Mouse (Mus musculus) ES-Bruce4 (cell line): ENCODE measurements at regions not wholly inside any gene's neighbourhood (a gene's known extent, or its start where the extent isn't known, plus 50 kb on each side); places are given as distances from the start of the nearest gene placed in this dataset.
A peak's percentile ranks its signal among the peaks of the same experiment; 100 is the strongest.

Source experiments
- H3K27ac ChIP-seq: 2 replicates; pipeline ENCODE4 v1.5.1; 2012; ENCODE audit warnings: low read length, inconsistent platforms; ENCODE audit not compliant: insufficient read depth
- H3K27me3 ChIP-seq: 2 replicates; pipeline ENCODE4 v1.6.1; 2012; ENCODE audit warnings: mild to moderate bottlenecking, low read length, inconsistent platforms; ENCODE audit not compliant: control insufficient read depth, poor library complexity, insufficient read depth, severe bottlenecking
- H3K36me3 ChIP-seq: 2 replicates; pipeline ENCODE4 v1.6.1; 2012; ENCODE audit warnings: inconsistent platforms, mild to moderate bottlenecking, low read length, moderate library complexity; ENCODE audit not compliant: control insufficient read depth, poor library complexity, insufficient read depth, severe bottlenecking
- H3K4me1 ChIP-seq: one replicate; pipeline ENCODE4 v1.8.1; 2011; ENCODE audit warnings: low read length; ENCODE audit not compliant: control insufficient read depth, insufficient read depth
- H3K4me3 ChIP-seq: 2 replicates; pipeline ENCODE4 v1.5.1; 2011; ENCODE audit warnings: low read depth, mild to moderate bottlenecking, low read length
- H3K9ac ChIP-seq: 2 replicates; pipeline ENCODE4 v1.6.1; 2012; ENCODE audit warnings: low read depth, mild to moderate bottlenecking, inconsistent platforms; ENCODE audit not compliant: poor library complexity, severe bottlenecking
- H3K9me3 ChIP-seq: replicated peaks from 2 replicates; pipeline ENCODE4 v1.6.1; 2012; ENCODE audit warnings: mild to moderate bottlenecking, low read length, inconsistent platforms; ENCODE audit not compliant: control insufficient read depth, poor library complexity, insufficient read depth, severe bottlenecking
- CTCF ChIP-seq: IDR thresholded peaks from one replicate; pipeline ENCODE4 v1.8.1; 2011; ENCODE audit warnings: low read depth, low read length
- EP300 ChIP-seq: IDR thresholded peaks from 2 replicates; pipeline ENCODE4 v1.6.1; 2011; ENCODE audit warnings: low read depth, low read length; ENCODE audit not compliant: insufficient read depth
- POLR2A ChIP-seq: IDR thresholded peaks from one replicate; pipeline ENCODE4 v1.8.1; 2011; ENCODE audit warnings: low read length; ENCODE audit not compliant: insufficient read depth

DNA sequence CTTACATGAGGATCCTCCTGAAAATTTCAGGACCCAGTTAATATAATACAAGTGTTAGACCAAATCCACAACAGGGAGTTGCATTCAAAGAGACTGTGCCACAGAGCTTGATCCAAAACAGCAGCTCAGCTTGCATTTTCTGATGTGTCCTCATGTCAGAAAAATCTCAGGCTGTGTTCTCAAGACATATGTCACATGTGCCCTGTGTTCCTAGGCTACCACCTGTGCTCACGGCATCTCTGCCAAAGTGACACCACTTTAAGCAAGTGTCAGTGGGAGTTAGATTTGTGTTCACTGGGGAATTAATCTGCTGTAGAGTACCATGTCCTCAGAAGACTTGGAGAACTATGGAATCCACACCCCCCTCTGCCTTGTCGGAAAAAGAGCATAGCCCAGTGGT lies 165.3 kb downstream of the Abcc12 start:
- Histone ChIP-seq H3K36me3 (no peaks in the 10 kb centered on the region), H3K4me3 (no peak overlapping the region), H3K27me3 (no peaks in the 10 kb centered on the region), H3K9me3 (no peaks in the 10 kb centered on the region), H3K27ac (no peak overlapping the region), H3K9ac (no peak overlapping the region), H3K4me1 (no peaks in the 10 kb centered on the region)
- TF ChIP-seq CTCF = no peak
- TF ChIP-seq POLR2A = no peak
- TF ChIP-seq EP300 = no peak

DNA sequence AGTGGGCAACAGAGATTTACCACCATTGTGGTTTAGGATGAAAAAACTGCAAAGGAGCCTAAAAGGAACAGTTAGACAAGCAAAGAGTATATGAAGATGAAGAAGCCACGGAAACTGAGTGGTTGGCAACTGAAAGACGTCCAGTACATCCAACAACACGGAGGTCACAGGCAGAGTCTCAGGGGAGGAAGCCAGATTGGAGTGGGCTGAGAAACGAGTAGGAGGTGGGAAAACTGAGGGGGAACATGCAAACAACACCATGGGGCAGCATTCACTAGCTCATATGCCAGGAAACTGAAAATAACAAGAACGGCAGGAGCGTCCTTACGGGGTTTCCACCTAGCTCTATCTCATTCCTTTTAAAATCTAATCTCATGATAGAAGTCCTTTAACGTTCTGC lies 169.3 kb downstream of the Abcc12 start:
- no peaks in the 10 kb centered on the region for H3K27me3 ChIP-seq
- no peak overlapping the region for H3K9ac ChIP-seq
- H3K4me3 ChIP-seq = no peak overlapping the region
- no peaks in the 10 kb centered on the region for H3K4me1 ChIP-seq
- TF ChIP-seq EP300 = no peak
- TF ChIP-seq CTCF = no peak
- no peak for TF ChIP-seq POLR2A
- H3K9me3 ChIP-seq = no peaks in the 10 kb centered on the region
- no peaks in the 10 kb centered on the region for H3K36me3 ChIP-seq
- no peak overlapping the region for H3K27ac ChIP-seq

- Histone ChIP-seq H3K4me3 (no peak overlapping the region), H3K9ac (no peak overlapping the region), H3K9me3 (no peaks in the 10 kb centered on the region), H3K27me3 (no peaks in the 10 kb centered on the region), H3K4me1 (no peaks in the 10 kb centered on the region), H3K36me3 (no peaks in the 10 kb centered on the region), H3K27ac (no peak overlapping the region)
- no peak for TF ChIP-seq CTCF
- TF ChIP-seq POLR2A = no peak
- TF ChIP-seq EP300 = no peak
Measured at GRCm38 (mm10) chr8:86406196-86406595, 174.3 kb downstream of the Abcc12 start.

DNA sequence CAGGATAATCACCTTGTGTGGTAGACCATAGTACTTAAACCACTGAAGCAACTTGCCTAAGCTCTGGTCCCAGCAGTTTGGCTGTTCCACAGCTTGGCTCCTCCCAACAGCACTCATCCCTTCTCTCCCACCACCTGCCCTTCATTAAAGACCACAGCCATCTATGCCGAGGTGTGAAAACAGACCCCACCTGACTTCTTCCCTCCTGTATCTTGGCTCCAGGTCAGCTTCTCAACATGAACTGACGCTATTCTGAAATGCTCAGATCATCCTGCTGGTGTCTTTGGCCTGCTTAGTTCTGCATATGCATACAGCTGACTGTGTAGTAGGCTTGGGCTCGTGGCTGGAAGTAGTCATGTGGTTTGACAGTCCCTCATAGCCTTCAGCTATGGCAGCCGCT lies 177.1 kb downstream of the Abcc12 start:
- Histone ChIP-seq H3K4me1 (no peaks in the 10 kb centered on the region), H3K4me3 (no peak overlapping the region), H3K9ac (no peak overlapping the region), H3K9me3 (no peaks in the 10 kb centered on the region), H3K36me3 (no peaks in the 10 kb centered on the region), H3K27me3 (no peaks in the 10 kb centered on the region), H3K27ac (no peak overlapping the region)
- no peak for TF ChIP-seq CTCF
- no peak for TF ChIP-seq EP300

DNA sequence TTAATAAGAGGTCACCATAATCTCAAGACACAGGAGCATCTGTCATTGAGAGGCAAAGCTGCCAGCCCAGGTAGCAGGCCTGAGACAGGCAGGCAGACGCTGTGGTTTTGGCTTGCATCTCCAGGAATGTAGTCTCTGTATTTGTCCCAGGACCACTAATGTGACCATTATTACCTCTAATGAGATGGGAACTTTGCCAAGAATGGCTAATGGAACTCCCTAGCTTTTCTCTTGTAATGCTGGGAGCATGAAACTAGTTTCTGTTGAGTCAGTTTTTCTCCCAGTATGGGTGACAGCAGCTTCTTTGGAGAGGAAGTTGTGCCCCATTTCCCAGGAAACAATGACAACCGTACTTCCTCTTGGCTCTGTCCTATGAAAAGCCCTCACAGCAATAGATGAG lies 178.5 kb downstream of the Abcc12 start:
- no peak for TF ChIP-seq CTCF
- no peak for TF ChIP-seq EP300
- no peak for TF ChIP-seq POLR2A
- H3K27ac ChIP-seq = no peak overlapping the region
- no peak overlapping the region for H3K4me3 ChIP-seq
- no peak overlapping the region for H3K9ac ChIP-seq
- no peaks in the 10 kb centered on the region for H3K27me3 ChIP-seq
- H3K36me3 ChIP-seq = no peaks in the 10 kb centered on the region
- H3K9me3 ChIP-seq = peaks cover under 1% of the 10 kb centered on the region; the same call in 1 of the 2 replicates
- H3K4me1 ChIP-seq = no peaks in the 10 kb centered on the region

DNA sequence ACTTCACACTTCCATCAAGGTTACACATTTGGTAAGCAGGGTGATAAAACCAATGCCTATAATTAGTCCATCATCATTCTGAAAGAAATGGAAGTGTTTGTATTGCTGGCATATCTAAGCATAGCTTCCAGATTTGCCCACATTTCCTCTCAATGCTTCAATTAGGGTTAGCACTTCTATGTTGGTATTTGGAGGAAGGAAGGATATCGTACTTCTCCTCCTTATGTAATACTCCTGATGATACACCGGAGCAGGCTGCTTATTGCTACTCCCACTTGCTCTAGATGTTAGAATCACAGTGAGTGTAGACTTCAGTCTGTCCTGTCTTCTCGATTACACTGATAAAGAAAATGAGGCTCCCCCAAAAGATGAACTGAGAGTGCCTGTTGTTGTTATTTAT lies 185.4 kb downstream of the Abcc12 start:
- H3K27ac ChIP-seq = no peak overlapping the region
- TF ChIP-seq POLR2A = no peak
- no peak for TF ChIP-seq CTCF
- no peak for TF ChIP-seq EP300

DNA sequence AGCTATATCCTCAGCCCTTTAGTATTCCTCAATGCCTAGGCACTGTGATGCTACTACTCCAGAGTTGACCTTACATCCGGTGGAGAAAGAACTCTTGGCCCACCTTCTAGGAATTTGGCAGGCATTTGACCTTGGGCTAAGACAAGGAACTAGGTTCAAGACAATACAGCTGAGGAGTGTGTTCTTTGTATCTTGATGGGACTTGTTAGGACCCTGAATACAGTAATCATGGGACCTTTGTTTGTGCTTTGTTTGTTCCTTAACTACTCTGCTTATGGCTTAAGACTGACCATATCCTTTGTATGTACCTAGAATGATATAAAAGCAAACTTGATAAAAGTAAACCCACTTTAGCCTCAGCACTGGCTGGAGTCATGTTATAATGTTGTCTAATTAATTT lies 186.7 kb downstream of the Abcc12 start:
- peaks cover 6% of the 10 kb centered on the region for H3K4me1 ChIP-seq
- H3K36me3 ChIP-seq = no peaks in the 10 kb centered on the region
- H3K9me3 ChIP-seq = peaks cover 6% of the 10 kb centered on the region
- no peak overlapping the region for H3K4me3 ChIP-seq
- H3K9ac ChIP-seq = no peak overlapping the region
- TF ChIP-seq EP300 (no peak), POLR2A (no peak), CTCF (no peak)
- peaks cover 1% of the 10 kb centered on the region; the same call in 1 of the 2 replicates for H3K27me3 ChIP-seq
- peak overlapping the region; percentile 83 for H3K27ac ChIP-seq

More for the DNA sequence above, 185.4 kb downstream of the Abcc12 start:
- H3K27me3 ChIP-seq = peaks cover 1% of the 10 kb centered on the region; the same call in 1 of the 2 replicates
- H3K36me3 ChIP-seq = no peaks in the 10 kb centered on the region
- no peak overlapping the region for H3K9ac ChIP-seq
- H3K4me1 ChIP-seq = peaks cover 6% of the 10 kb centered on the region
- H3K4me3 ChIP-seq = no peak overlapping the region
- peaks cover 6% of the 10 kb centered on the region for H3K9me3 ChIP-seq
